Mouse (Mus musculus) ovary, adult 18-20 months (tissue): ENCODE measurements around the gene Fat3.

Source experiments
- DNase-seq: peaks from one replicate; pipeline ENCODE4 v3.0.0; 2022; ENCODE audit warnings: low spot score, mixed read lengths

The Fat3 gene

DNA sequence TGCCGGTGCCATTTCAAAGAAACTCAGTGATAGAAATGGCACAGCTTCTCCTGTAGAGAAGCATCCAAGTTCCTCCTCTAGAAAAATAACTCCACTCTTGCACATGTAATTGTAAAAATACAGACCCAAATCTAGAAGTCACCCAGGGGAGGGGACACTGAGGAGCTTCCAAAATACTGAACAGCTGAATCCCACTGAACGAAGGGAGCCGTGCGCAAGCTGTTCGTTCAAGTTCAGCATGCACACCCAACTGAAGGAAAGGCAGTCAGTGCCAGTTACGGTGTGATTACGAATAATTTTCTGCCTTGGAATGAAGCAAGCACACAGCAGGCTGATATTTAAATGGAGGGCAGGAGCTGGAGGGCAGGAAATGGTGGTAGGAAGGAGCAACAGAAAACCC, 476.4 kb downstream of the Fat3 start:
- no peak for DNase-seq

DNA sequence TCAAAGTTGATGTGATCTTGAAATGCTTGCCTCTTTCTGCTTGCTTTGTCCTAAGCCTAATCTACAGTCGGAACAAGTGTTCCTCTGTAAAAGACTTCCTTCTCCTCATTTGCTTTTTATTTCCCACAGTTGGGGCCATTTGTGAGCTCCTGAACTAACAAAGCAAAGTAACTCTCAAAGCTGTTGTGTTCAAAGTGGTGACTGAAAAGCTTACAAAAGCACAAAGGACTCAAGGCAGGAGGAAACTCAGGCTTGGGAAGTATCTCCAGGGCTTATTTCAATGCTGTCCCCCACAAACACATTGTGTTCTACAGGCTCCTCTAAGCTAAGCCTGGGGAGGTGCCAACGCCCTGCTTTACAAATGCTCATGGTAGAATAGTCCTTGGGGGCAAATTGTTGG, 487.0 kb downstream of the Fat3 start:
- DNase-seq, result peak; percentile 2

DNA sequence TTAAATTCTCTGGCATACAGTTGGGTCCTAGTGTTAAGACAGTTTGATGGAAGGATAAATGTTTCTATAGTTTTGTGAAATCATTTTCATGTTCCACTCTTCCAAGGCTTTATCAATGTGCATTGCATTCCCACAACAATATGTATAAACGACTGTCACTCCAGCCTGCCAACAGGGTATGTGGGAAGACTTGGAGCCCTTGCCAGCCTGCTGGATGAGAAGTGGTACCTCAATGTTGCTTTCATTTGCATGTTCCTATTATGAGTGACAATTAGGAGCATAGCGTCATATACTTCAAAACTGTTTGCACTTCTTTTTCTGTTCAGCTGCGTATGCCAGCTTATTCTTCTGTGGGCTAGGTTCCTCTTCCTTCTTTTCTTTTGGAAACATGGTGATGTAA, 489.7 kb downstream of the Fat3 start:
- no peak for DNase-seq

DNA sequence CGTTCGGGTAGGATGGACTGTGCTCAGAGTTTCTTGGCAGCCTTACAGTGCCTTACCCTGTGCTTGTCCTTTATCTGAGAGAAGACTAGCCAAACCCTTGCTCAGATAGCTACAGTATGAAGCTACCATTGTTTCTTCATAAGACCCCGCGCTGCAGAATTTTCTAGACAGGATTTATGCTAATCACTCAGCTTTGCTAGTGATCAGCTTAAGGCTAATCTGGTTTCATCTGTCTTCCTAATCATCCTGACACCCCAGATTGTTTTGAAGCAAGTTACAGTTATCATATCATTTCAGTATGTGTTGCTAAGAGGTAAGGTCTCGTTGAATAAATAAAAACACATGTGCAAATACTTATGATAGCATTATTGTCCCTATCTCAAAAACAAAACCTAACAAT, 493.6 kb downstream of the Fat3 start:
- DNase-seq, result no peak

DNA sequence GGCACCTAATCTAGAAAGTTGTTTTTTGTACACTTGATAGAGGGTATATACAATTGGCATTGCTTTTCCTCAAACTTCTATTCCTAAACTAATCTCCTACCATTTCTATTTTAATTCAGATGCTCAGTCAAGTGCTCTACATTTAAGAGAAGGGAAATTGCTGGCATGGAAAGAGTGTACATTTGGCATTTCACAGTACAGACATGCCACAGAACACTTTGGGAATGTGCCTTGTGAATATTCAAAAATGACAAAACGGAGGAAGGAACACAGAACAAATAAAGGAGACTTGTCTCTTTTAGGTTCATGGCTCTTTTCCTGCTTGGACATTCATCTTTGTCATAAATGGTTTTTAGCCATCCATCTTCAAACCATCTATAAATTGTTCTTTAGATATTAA, 498.1 kb downstream of the Fat3 start:
- no peak for DNase-seq

DNA sequence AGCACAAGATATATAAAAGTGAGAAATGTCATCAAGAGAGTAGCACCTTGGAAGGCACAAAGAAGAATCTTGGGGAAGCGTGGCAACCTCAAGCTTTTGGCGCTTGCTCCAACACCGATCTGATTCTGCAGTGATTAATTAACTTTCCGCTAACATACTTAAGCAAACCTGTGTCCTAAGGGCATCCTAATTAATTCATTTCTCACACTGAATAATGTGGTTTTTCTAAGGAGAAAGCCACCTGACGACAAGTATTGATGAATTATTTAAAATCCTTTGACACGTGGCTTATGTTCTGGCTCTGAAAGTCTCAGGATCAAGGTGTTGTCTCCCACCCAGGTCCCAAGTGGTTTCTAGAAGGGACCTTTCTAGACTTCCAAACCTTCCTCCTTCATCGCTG, 506.3 kb downstream of the Fat3 start:
- no peak for DNase-seq

DNA sequence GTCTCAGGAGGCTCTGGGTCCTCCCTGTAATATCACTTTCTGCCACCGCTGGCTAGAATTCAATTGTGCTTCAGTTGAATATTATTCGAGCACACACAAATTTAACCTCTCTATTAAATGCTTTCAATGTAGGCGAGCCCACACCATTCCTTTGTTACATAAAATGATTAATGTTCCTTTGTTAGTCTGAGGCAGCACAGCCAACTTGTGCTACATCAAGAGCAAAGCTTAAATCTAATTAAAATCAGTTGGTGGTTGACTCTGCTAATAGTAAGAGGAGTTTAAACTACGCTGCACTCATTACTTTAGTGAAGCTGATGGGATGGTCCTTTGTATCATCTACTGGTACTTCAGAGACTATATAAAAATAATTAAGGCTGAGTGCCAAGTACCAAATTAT, 506.9 kb downstream of the Fat3 start:
- no peak for DNase-seq

DNA sequence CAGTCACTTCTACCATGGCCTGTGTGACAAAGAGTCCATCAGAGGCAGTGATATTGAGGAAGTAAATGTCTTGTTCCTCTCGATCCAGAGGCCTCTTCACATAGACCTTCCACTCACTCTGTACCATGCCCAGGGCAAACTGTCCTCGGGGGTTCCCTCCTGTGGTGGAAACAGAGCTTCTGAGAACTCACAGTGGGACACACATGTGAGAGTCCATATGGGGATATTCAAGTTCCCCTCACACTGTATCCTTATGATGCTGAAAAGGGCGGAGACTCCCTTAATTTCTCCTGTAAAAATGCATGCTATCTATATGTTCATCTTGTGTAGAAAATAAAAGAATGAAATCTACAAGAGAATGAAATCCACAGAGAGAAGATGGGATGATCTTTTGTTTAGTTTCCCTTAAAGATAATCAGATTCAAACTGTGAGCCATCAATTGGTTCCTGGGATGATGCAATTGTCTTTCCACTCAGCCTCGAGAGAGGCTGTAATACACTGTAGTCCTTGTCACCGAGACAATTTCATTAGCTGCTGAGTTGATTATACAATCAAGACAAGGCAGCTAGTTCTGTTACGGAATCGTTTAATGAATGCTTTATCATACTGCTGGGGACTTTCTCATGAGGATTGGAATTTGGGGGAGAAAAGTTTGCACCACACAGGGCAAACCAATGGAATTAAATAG, 508.8 kb downstream of the Fat3 start:
- DNase-seq, result no peak

DNA sequence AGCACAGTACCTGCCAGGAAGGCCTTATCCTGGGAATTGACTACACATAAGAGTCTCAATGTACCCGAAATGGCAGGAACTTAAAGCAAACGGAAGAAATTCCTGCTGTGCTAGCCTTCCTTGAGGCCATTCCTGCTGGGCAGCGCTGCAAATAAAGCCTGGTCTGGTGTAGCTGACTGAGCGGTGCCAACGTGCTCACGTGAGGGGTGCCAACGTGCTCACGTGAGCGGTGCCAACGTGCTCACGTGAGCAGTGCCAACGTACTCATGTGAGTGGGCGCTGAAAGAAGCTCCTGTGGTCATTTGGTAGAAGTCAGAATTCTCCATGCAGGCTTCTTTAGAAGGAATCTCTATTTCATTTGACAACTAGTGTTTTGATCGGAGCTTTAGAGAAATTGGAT, 522.8 kb downstream of the Fat3 start:
- no peak for DNase-seq

DNA sequence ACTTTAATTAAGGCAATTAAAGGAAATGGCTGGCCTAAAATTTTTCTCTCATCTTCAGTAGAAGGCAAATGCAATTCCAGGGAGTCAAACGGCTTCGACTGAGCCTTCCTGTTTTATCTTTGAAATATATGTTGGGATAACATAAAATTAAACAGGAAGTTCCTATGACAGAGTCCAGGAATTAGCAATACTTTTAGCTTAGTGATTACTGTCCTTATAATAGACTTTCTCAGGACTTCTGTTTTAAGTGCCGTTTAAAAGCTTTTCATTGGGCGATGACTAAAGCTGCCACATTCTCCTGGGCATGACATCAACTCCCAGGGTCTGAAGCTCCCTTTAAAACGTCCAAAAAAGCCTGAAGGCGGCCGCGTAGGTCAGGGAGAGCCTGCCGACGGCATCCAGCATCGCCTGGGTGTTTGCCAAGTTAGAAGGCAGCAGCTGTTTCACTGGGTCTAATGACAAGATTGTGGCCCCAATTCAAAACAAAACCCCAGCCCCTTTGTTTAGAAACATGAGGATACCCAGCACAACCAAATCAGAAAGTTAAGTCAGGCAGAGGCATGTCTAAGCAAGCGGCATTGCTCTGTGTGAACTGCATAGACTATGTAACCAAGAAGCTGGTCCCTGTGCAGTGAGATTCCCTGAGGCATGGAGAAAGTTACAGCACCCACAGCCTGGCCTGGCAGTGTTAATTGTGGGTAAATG, 524.0 kb downstream of the Fat3 start:
- DNase-seq, result no peak

DNA sequence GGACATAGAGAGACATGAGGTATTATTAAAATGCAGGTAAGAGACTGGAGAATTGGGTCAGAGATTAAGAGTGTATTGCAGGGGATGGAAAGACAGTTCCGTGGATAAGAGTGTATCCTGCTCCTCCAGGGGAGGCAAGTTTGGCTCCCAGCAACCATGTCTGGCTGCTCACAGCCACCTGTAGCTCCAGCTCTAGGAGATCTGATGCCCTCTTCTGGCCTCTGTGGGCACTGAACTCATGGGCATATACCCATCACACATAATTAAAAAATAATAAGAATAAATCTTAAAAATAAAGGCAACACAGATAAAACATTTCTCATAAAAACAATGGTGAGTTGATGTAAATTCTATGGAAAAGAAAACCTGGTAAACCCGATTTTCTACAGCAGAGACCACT, 525.1 kb downstream of the Fat3 start:
- DNase-seq, result no peak

DNA sequence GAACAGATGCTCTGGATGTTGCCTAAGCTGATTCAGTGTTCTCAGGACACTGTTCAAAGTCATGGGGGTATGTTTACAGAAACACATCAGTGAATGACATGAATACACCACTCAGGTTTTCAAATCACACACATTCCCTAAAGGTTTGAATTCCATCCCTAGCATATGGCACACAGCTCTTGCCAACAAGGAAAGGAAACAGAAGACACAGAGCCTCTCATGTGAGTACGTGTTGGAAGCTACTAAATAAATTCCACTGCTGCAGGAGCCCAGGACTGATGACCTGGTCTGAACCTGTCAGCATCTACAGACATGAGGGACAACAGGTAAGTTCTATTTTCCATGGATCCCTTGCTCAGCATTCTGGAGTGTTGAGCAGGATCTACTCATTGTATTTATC, 528.9 kb downstream of the Fat3 start:
- DNase-seq, result no peak

DNA sequence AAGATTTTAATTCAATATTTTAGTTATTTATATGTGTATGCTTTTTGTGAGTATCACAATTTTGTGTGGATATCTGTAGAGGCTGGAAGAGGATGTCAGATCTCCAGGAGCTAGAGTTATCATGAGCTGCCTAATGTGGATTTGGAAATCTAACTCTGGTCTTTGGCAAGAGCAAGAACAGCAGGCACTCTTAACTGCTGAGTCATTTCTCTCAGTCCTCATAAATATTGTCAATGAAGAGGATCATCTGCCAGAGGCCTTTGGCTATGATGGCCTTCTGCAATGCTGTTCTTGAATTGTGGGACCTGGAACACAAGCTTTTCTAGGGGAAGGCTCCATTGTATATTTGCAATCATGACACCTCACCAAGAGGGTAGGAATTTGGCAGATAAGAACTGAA, 529.7 kb downstream of the Fat3 start:
- DNase-seq, result no peak

DNA sequence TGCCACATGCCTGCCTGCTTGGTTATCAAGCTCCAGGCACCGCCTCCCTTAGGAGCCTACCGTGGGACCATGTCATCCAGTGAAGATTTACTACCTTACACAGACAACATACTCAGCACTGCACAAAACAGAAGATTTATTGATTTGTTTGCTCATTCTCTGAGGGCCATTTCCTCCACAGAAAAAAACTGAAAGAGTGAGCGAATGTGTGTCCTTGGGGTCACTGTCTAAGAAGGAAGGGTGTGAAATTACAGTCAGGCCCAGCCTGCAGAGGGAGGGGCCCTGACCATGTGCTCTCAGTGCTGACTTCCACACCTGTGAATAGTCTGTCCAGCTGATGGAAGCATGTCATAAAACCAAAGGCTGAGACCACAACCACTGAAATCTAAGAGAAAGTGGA, 536.9 kb downstream of the Fat3 start:
- no peak for DNase-seq

DNA sequence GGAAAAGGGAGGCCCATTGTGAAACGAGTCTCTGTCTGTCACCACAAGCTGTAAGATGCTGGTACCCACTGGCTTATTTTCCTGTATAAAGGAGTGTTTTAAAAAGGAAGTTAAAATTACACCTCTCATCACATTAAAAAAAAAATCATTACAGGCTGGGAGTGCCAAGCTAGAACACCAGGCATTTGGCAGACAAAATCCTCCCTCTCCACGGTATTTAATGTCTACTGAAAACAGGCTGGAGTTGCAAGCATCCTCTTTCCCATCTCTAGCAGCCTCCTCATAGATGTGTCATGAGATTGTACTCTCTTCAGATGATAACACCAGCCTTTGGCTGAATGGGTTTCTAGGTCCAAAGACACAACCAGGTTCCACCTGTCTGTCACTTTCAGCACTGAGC, 538.2 kb downstream of the Fat3 start:
- no peak for DNase-seq

DNA sequence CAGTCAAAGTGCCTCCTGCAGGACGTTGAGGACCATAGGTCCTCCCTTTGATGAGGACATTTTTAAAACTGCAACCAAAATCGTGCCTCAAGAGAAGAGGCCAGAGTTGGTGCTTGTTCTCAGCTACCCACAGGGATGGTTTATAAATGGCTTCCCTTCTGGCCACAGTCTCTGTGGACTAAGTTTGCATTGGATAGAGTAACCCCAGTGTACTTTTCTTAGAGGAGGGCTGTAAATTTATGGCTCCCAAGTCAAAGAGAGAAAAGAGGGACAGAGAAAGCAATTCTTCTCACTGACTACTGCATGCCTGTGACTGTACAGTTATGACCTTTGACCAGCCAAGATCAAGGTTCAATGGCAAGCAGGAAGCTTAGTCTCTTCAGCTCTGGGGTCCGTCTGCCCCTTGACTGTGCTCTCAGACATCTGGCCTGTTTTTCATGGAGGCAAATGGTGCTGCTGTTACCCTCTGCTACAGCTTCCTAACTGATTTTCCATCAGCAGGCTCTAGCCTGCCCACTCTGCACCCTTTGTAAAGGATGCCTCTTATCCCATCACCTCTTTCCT, 542.8 kb downstream of the Fat3 start:
- DNase-seq, result no peak

DNA sequence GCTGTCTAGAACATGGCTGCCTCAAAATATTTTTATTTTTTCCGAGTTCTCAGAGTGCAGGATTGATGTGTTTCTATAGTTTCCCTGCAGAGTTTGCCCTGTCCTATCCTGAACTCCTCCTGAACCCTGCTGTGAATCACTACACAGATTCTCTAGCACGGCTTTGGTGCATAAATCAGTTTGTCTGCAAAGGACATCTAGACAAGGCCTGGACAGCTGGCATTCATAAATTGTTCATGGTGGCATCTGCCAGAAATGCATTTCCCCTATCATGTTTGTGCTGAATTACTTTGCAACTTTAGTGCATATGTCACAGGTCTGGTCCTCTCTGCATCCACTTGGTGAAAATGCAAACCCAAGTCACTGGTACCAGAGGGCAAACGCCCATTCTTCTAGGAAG, 543.3 kb downstream of the Fat3 start:
- no peak for DNase-seq

DNA sequence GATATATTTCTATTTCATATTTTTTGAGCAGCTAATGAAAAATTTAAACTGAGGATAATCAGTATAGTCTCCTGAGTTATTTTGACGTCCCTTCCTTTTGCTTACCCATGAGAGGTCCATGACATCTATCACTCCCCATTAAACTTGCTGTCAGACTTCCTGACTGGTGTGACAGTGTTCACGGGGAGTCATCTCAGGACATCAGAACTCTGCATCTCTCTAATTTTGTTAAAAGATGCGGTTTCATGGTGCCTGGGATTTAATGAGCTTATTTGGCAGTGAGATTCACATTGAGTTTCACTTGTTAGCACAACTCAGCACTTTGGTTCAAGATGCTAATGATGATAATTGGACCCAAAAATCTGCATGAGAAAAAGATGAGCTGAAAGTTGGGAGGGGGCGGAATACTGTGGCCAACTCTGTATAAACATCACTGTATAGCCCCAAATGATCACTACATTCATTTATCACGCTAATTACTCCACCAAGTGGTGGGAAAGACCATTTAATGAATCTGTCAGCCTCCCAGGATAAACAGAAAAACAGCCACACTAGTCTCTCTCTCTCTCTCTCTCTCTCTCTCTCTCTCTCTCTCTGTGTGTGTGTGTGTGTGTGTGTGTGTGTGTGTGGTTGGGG, 545.8 kb downstream of the Fat3 start:
- no peak for DNase-seq

DNA sequence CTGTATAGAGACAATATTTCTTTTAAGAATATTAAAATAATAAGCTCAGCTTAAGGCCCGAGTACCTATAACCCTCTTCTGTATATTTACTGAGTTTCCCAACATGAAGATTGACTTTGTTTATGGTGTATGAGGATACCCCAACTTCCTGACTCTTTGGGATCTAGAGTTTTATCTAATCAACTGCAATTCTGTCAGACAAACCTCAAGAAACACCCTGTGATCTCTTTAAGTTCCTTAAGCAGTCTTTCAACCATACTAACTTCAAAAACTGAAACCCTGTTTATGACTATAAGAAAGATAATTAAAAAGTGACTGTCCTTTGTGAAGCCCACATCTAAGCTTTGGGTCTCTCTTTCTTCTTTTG, 546.8 kb downstream of the Fat3 start:
- no peak for DNase-seq

DNA sequence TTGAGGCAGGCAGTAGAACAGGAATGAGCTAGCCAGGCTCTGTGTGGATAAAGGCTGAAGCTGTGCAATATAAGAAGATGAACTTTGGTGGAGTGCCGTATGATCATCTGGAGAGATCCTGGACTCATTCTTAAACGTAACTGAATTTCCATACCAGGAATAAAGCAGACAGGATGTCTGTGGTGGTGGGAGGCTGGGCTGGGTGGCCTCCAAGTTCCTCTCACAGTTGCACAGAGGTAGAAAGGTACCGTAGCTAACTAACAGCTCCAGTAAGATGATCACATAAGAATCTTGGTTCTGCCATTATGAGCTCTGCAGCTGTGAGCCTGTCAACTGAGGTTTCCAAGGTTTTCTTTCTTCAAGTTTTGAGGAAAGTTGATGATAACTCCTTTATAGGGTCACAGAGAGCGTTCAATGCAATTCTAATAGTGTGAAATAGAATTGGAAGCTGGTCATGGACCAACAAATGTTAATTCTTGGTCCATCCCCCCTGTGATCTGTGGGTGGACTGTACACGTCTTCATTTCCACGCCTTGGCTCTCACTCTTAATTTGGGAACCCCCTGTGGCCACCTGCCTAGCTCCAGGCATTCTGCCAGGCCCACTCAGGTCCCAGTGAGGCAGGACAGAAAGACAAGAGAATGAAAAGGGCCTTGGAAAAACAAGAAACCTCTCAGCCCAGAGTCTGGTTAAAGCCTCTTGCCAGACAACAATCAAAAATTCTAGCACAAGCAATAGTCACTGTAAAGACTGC, 547.3 kb downstream of the Fat3 start:
- DNase-seq, result no peak

DNA sequence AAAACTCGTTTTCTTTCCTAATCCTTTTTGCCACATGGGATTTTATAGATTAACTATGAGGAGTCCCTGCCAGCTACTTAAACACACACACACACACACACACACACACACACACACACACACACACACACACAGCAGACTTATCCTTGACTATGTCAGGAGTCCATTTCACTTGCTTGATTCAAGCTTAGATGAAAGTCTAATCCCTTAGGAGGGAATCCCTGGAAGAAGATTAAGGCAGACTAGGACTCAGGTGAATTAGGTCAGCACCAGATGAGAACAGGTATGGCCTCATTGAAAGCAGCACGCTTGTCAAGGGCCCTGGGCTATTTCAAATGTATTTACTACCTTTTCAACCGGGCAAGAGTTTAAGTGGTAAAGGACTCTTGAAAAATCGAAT, 553.0 kb downstream of the Fat3 start:
- no peak for DNase-seq

DNA sequence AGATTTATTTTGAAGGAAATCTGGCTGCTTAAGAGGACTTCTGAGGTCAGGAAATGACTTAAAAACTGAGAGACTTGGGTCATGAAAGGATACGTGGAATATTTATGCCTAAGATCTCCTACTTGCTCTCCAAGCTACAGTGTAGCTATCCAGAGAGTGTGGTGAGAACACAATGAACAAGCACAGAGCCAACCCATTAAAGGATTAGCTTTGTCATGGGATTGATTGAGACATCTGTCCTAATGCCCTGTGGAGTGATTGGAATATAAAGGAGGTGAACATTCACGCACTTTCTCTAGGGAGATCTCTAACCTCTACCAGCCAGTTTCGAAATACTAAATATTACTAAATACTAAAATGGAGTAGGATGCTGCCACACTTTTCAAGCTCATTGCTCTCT, 556.9 kb downstream of the Fat3 start:
- DNase-seq, result no peak
